Mouse (Mus musculus) spleen, adult 2 months (tissue): ENCODE data around the gene Itm2b.

Experiments used
- CTCF ChIP-seq: fragments of 200-500 bp; IDR thresholded peaks from 2 replicates; pipeline ENCODE4 v1.5.1; 2011; ENCODE audit warnings: mild to moderate bottlenecking, inconsistent platforms; ENCODE audit not compliant: insufficient read depth, insufficient read length, insufficient replicate concordance; ENCODE audit errors: extremely low read depth
- POLR2A ChIP-seq: fragments of 200-500 bp; IDR thresholded peaks from 2 replicates; pipeline ENCODE4 v1.6.1; 2011; ENCODE audit warnings: low read depth, low read length, inconsistent platforms

DNA sequence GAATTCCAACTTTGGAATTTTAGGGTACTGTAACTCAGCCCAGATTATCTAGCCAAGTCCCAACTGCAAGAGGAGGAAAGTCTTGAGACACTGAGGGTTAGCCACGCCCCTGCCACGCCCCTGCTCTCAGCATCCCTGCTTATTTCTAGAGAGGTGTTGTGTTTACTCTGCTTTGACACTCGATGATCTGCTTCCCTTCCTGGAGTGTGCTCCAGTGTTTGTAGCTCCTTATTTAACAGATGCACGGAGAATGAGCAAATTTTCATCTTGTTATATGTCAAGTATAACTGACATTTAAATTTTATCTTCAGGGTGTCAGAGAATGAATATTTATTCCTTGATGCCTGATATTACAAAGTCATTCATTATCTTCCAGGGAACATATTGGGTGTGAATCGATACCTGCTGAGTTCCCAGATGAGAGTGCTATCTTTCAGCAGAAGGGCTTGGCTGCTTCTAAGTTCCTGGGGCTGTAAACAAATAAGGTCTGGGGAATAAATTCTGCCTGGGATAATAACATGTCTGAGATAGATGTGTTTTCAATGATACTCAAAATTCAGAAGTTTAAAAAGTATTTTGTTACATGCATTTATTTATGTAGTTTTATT is 35.2 kb upstream of the Itm2b start:
- TF ChIP-seq CTCF (no peak), POLR2A (no peak)
